11 mouse cellular contexts compared by ENCODE assay signal in the genomic region with DNA sequence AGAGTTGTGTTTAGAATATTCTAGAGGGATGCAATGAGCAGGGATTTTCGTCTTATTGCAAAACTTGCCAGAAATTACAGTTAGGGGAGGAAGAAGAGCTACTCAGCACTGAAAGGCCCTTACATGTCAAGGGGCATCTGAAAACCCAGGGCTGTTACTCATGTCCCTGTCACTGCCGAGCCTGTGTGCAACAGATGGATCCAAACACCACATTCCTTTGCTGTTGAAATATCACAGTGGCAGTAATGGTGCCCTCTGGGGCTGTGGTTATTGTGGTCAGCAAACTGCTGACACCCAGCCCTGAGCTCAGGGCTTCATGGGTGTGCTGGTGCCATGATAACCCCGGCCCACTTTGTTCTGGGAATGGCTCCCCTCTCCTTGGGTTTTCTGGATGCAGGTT.
DNase-seq lines count a peak whose midpoint lies in the region; ATAC-seq and TF ChIP-seq lines count a peak whose summit lies in the region.
"Had no signal": no experiment of that assay in that cellular context is flagged by ENCODE, and none has a peak within 500 bp of the region (broad histone marks: within the 10 kb centered on the region; RNA-seq: fewer than 3 reads in every experiment).

No protein-coding gene starts in this region.

- H3K79me2 ChIP-seq in myocyte (ENCODE audit: control insufficient read depth, insufficient read depth) = no peaks in the 10 kb centered on the region

- 69% methylated on average over 3 of the region's 3 CpGs for WGBS in heart, embryonic 10.5 days
- WGBS in heart, embryonic 11.5 days (ENCODE audit: insufficient replicate concordance) = 50% methylated on average over 3 of the region's 3 CpGs
- WGBS in limb, embryonic 13.5 days = 37% methylated on average over 3 of the region's 3 CpGs

- TF ChIP-seq POLR2A in myocyte (IDR thresholded peaks at IDR 0.05; ENCODE audit: insufficient read length, low read depth) = no peak

- H3K27me3 ChIP-seq in heart, embryonic 10.5 days (ENCODE audit: insufficient read depth, poor library complexity, severe bottlenecking) = 0 out of 2 replicates have a peak, but pooled peaks cover 5% of the 10 kb centered on the region
- no peaks in the 10 kb centered on the region for H3K27me3 ChIP-seq in heart, embryonic 11.5 days (ENCODE audit: control insufficient read depth, insufficient read depth, low read length)
- no peaks in the 10 kb centered on the region for H3K27me3 ChIP-seq in limb, embryonic 13.5 days
- H3K27me3 ChIP-seq in myocyte (ENCODE audit: control insufficient read depth, insufficient read depth, insufficient read length) = peaks cover 5% of the 10 kb centered on the region
- H3K27me3 ChIP-seq: liver, embryonic 15.5 days had no signal

- H3K4me1 ChIP-seq in heart, embryonic 10.5 days = peaks cover 5% of the 10 kb centered on the region
- no peaks in the 10 kb centered on the region; the same call in 1 of the 2 replicates for H3K4me1 ChIP-seq in heart, embryonic 11.5 days (ENCODE audit: control insufficient read depth, insufficient read depth, low read length)
- H3K4me1 ChIP-seq in limb, embryonic 13.5 days = peaks cover 21% of the 10 kb centered on the region

- ATAC-seq in heart, embryonic 11.5 days (replicated peaks; ENCODE audit: insufficient number of reproducible peaks, low FRiP score, low TSS enrichment) = no peak
- ATAC-seq in common myeloid progenitor, adult 5-6 weeks (replicated peaks; ENCODE audit: low read depth, poor library complexity, severe bottlenecking) = peak; percentile 71
- ATAC-seq in limb, embryonic 13.5 days (ENCODE audit: low FRiP score, low read depth) = no peak

- H3K4me3 ChIP-seq in heart, embryonic 10.5 days = no peak overlapping the region
- no peak overlapping the region for H3K4me3 ChIP-seq in heart, embryonic 11.5 days (ENCODE audit: low read depth, low read length)
- H3K4me3 ChIP-seq in limb, embryonic 13.5 days = no peak overlapping the region
- no peak overlapping the region for H3K4me3 ChIP-seq in myocyte
- H3K4me3 ChIP-seq: hindbrain, embryonic 10.5 days; liver, embryonic 15.5 days had no signal

- H3K27ac ChIP-seq in heart, embryonic 10.5 days = peak overlapping the region; percentile 47; the same call in 1 of the 2 replicates
- H3K27ac ChIP-seq in heart, embryonic 11.5 days (ENCODE audit: low read depth, low read length) = no peak overlapping the region
- H3K27ac ChIP-seq in limb, embryonic 13.5 days = peak overlapping the region; percentile 74
- H3K27ac ChIP-seq: liver, embryonic 15.5 days had no signal

- no peak for DNase-seq in heart, embryonic 10.5 days (ENCODE audit: low spot score)
- DNase-seq in left cerebral cortex, adult 9 months (ENCODE audit: low spot score in 2 of 2) = no peak
- DNase-seq in retina, embryonic 14.5 days (ENCODE audit: low spot score) = no peak
- DNase-seq in spleen, postnatal 36 days (ENCODE audit: low spot score in 2 of 2) = no peak
- DNase-seq: cerebellum, postnatal 14 days had no signal

- no peak overlapping the region for H3K4me2 ChIP-seq in heart, embryonic 11.5 days
- H3K4me2 ChIP-seq in limb, embryonic 13.5 days (replicated peaks) = no peak overlapping the region
- peak overlapping the region; percentile 20 for H3K4me2 ChIP-seq in myocyte (ENCODE audit: low read depth)
- H3K4me2 ChIP-seq: liver, embryonic 15.5 days had no signal

- H3ac ChIP-seq in myocyte (ENCODE audit: control insufficient read depth, insufficient read length) = no peak overlapping the region

- no peak overlapping the region for H3K9ac ChIP-seq in heart, embryonic 11.5 days (ENCODE audit: low read depth, low read length)
- no peak overlapping the region for H3K9ac ChIP-seq in limb, embryonic 13.5 days
- H3K9ac ChIP-seq: liver, embryonic 15.5 days had no signal

- no peaks in the 10 kb centered on the region for H3K9me3 ChIP-seq in heart, embryonic 10.5 days
- no peaks in the 10 kb centered on the region for H3K9me3 ChIP-seq in heart, embryonic 11.5 days (replicated peaks; ENCODE audit: control insufficient read depth, low read length)
- no peaks in the 10 kb centered on the region for H3K9me3 ChIP-seq in limb, embryonic 13.5 days
- H3K9me3 ChIP-seq: hindbrain, embryonic 10.5 days; liver, embryonic 15.5 days had no signal

- no peaks in the 10 kb centered on the region for H3K36me3 ChIP-seq in heart, embryonic 10.5 days
- no peaks in the 10 kb centered on the region for H3K36me3 ChIP-seq in heart, embryonic 11.5 days (ENCODE audit: control insufficient read depth, insufficient read depth, low read length)
- no peaks in the 10 kb centered on the region for H3K36me3 ChIP-seq in limb, embryonic 13.5 days
- no peaks in the 10 kb centered on the region for H3K36me3 ChIP-seq in myocyte (ENCODE audit: control insufficient read depth, insufficient read depth)
- H3K36me3 ChIP-seq: hindbrain, embryonic 10.5 days; liver, embryonic 15.5 days had no signal

TF ChIP-seq in myocyte, 11 proteins besides CTCF, POLR2A, EP300 and RAD21:
- TF ChIP-seq SRF (IDR thresholded peaks at IDR 0.05; ENCODE audit: control insufficient read depth, insufficient read length, low read depth) = peak; percentile 24
- peak; percentile 6 for TF ChIP-seq TCF3 (IDR thresholded peaks at IDR 0.05; ENCODE audit: insufficient read length, low read depth)
- no peak for TF ChIP-seq MAX (IDR thresholded peaks at IDR 0.05; ENCODE audit: low read depth)
- no peak for TF ChIP-seq E2F4 (IDR thresholded peaks at IDR 0.05; ENCODE audit: insufficient read depth)
- TF ChIP-seq CEBPB (IDR thresholded peaks at IDR 0.05; ENCODE audit: insufficient read depth, poor library complexity, severe bottlenecking) = peak; percentile 66
- no peak for TF ChIP-seq TCF12 (IDR thresholded peaks at IDR 0.05; ENCODE audit: insufficient read depth, poor library complexity, severe bottlenecking)
- TF ChIP-seq REST (IDR thresholded peaks at IDR 0.05; ENCODE audit: insufficient read depth, insufficient read length) = no peak
- TF ChIP-seq POLR2AphosphoS2 (IDR thresholded peaks at IDR 0.05; ENCODE audit: insufficient read length, low read depth) = no peak
- peak in 2 of 3 experiments; percentile 20 to 54 for TF ChIP-seq MYOG (IDR thresholded peaks at IDR 0.05; ENCODE audit: control insufficient read depth in 1 of 3, insufficient read depth in 1 of 3, insufficient read length in 2 of 3, low read depth in 2 of 3)
- no peak for TF ChIP-seq USF1 (IDR thresholded peaks at IDR 0.05; ENCODE audit: low read depth)
- peak in 2 of 3 experiments; percentile 47 to 61 for TF ChIP-seq MYOD1 (IDR thresholded peaks at IDR 0.05; ENCODE audit: control insufficient read depth in 1 of 3, insufficient read length in 2 of 3, low read depth in 2 of 3)
TF ChIP-seq in myocyte: peak in this region for 5.
